Mouse (Mus musculus) CD4-positive, CD25-positive, alpha-beta regulatory T cell, adult 9 weeks (primary cell): ENCODE data around the gene Maged2. TPM values are rescaled to one million over a fixed set of nuclear protein-coding genes. Genes with fewer than 3 reads are reported as not detected.

Experiments used
- polyA plus RNA-seq: library from polyadenylated mRNA; unstranded; fragments of 100-300 nt; shearing (Covaris generic); gene quantifications from one replicate; pipeline ENCODE4 v1.2.1, GENCODE M21; 2017

Maged2 gene
- polyA plus RNA-seq: 24.3 TPM

DNA sequence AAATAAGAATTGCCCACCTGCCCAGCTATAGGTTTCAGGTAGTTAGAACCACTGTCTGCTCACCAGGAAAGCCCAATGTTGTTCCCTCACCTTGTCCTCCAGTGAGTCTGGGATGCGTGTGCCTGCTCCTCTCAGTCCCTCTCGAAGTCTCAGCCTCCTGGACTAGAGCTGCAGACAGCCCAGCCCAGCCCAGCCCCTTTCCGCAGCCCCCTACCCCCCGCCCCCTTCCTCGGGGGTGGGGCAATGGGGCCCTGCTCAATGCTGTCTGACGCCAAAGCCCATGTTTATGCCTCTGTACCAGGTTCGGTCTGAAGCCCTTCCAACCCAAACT is at the start of gene Maged2:
TSS of gene Maged2 (minus strand) at position 207 of the 331 bp plus-strand sequence.

Other genes starting within 250 kb of the Maged2 start
- gene Pfkfb1, start 226.1 kb downstream of the Maged2 start, polyA plus RNA-seq: 7.5 TPM
- 19.5 TPM for gene Apex2, start 224.5 kb downstream of the Maged2 start, polyA plus RNA-seq
- gene Tro, start 156.8 kb downstream of the Maged2 start, polyA plus RNA-seq: not detected
- gene Gnl3l, start 203.0 kb upstream of the Maged2 start, polyA plus RNA-seq: 28.3 TPM
- gene Fgd1, start 231.8 kb upstream of the Maged2 start, polyA plus RNA-seq: not detected